Mouse (Mus musculus) adrenal gland, postnatal 10 days (tissue): ENCODE measurements around the gene Spns1. TPM values are rescaled to one million over a fixed set of nuclear protein-coding genes. Genes with fewer than 3 reads are reported as not detected.
A peak's percentile ranks its signal among the peaks of the same experiment; 100 is the strongest.
"Not testable (repeated sequence)": the region's sequence is repeated elsewhere in the genome, so short reads cannot be mapped to it uniquely, and the experiment has no call there.

ENCODE experiments used
- DNase-seq: peaks from one replicate; pipeline ENCODE4 v3.0.0; 2021; ENCODE audit warnings: mixed read lengths
- long read RNA-seq, 2 experiments: library from polyadenylated mRNA; stranded (forward); transcript quantifications; one replicate each; pipeline ENCODE4 v2.0.0; 2021
- total RNA-seq, 2 experiments: library from RNA; stranded (reverse); gene quantifications; 2 replicates each; pipeline ENCODE4 v1.2.3; 2021

Spns1 gene
- total RNA-seq, result 10 to 100 TPM; 36.6 to 43.9 TPM
- long read RNA-seq, experiment 1, transcript Spns1-201 (12 exons, 2,219 nt), result major isoform, 75 of 101 reads
- long read RNA-seq, experiment 1, partial matches to known transcripts, result 16 of 101 reads
- long read RNA-seq, experiment 1, other reads (novel, unspliced or antisense), result 10 of 101 reads
- long read RNA-seq, experiment 2, transcript Spns1-201 (12 exons, 2,219 nt), result major isoform, 33 of 53 reads
- long read RNA-seq, experiment 2, partial matches to known transcripts, result 7 of 53 reads
- long read RNA-seq, experiment 2, other reads (novel, unspliced or antisense), result 13 of 53 reads

DNA sequence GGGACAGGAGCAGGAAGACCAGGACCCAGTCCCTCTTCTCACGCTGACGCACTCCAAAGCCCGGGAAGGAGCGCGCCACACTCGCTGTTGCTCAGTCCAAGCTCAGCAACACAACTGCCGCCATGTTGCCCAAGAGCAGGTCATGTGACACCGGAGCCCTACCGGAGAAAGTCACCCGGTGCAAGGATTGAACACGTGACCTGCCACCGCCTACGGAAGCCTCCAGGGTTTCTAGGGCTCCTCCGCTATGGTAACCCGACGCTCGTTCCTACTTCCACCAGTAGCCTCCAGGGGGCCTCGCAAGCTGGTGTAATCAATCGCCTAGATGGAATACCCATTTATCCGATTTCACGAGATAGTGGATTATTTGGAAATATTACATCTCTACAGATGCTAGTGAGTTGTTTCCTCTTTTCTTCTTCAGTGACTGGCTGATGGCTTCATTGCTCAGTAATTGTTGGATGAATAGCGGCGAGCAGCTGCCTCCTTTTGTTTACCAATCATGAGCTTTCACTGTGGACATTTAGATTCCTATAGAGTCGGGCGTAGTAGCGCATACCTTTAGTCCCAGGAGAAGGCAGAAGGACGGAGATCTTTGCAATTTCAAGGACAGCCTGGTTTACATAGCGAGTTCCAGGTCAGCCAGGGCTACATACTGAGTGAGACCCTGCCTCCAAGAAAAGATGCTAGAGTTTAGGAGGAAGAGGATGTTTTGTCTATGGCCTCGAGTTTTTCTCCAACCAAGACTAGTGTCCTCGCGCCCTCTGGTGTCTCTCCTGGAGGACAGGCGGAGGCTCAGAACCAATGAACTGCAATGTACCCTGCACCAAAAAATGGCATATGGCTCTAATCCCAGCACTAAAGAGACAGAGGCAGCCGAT, at the start of gene Spns1:
Spns1 (minus strand) TSS at position 173 of the 881 bp plus-strand sequence.
- peak; percentile 98 for DNase-seq

- no peak for DNase-seq
These were observed 46.9 kb upstream of the Spns1 start for GRCm38 (mm10) chr7:126424161-126424560.

DNA sequence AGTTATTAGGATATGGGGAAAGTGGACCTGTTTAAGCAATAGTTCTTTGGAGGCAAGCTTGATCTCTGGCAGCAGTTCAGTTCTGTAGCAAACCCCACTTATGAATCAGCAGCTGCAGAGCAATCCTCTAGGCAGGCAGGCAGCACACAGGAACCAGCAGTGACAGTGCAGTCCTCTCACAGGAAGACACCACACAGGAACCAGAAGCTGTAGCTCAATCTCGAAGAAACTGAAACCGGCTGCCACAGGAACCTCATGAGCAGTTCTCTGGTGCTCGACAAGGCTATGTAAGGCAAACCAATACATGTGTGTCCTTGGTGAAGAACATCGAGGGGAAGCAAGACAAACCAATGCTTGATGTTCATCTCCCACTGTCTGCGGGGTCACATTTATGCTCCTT, 44.5 kb upstream of the Spns1 start:
- no peak for DNase-seq

- DNase-seq, result no peak
These were observed 41.2 kb upstream of the Spns1 start for GRCm38 (mm10) chr7:126418496-126418895.

- DNase-seq, result peak; percentile 25
These were observed 40.4 kb upstream of the Spns1 start for GRCm38 (mm10) chr7:126417606-126418005.

- no peak for DNase-seq
These were observed 39.8 kb upstream of the Spns1 start for GRCm38 (mm10) chr7:126417045-126417444.

- DNase-seq, result no peak
These were observed 39.4 kb upstream of the Spns1 start for GRCm38 (mm10) chr7:126416615-126417014.

DNA sequence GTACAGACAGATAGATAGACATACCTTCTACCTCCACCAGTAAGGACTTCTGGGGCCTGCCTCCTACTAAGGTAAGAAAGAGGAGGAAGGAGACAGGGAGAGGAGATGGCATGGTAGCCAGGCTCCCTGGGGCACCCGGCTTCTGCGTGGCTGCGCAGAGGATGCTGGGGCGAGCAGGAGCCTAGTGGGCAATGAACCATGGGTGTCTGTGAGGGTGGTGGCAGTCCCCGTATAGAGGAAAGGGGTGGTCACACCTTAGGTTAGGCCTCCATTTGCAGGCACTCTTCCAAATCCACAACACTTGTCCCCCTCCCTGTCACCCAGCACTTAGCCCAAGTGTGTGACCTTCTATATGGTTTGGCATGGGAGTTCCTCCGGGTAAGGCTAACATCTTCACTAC, 37.5 kb upstream of the Spns1 start, which contains the start of gene Cd19:
Cd19 (minus strand) TSS at position 165 of the 400 bp plus-strand sequence.
- DNase-seq, result no peak

- no peak for DNase-seq
These were observed 33.8 kb upstream of the Spns1 start for GRCm38 (mm10) chr7:126411061-126411460.

GRCm38 (mm10) chr7:126408686-126409085, 31.4 kb upstream of the Spns1 start:
- no peak for DNase-seq

DNA sequence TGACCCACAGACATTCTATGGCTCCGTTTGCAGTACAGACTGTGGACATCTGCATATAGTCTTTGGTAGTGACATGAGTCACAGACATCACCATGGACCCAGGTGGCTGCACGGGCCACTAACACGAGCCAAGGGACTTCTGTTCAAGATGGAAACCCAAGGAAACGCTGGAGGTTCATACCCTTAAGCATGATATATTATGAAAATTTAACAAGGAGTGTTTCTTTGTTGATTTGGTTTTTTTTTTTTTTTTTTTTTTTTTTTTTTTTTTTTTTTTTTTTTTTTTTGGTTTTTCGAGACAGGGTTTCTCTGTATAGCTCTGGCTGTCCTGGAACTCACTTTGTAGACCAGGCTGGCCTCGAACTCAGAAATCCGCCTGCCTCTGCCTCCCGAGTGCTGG, 25.3 kb upstream of the Spns1 start:
- not testable (repeated sequence) for DNase-seq

GRCm38 (mm10) chr7:126399548-126399947, 22.3 kb upstream of the Spns1 start:
- peak; percentile 90 for DNase-seq

- no peak for DNase-seq
These were observed 20.6 kb upstream of the Spns1 start for GRCm38 (mm10) chr7:126397822-126398221.

DNA sequence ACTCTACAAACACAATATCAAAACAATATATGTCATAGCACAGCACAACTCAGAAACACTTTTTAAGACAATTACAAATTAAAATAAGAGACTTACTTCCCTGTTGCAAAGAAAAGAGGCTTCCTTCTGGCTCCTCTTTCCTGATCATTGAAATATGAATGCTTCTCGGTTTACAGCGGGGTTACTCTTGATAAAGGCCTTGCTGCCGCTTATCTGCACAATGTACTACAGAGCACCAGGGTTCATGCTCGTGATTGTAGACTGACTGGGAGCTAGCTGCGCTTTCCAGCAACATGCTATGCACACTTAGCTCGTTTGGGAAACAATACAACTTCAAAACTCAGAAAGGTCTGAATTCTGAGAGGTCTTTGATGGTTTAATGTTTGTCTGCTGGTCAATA, 20.0 kb upstream of the Spns1 start:
- DNase-seq, result no peak

GRCm38 (mm10) chr7:126396298-126397119, 19.3 kb upstream of the Spns1 start, which contains the start of gene Nfatc2ip:
Gene Nfatc2ip, minus strand, starts transcription at chr7:126396737.
- DNase-seq, result peak; percentile 94

- DNase-seq, result not testable (repeated sequence)
These were observed 15.0 kb upstream of the Spns1 start for GRCm38 (mm10) chr7:126392086-126392884.

DNA sequence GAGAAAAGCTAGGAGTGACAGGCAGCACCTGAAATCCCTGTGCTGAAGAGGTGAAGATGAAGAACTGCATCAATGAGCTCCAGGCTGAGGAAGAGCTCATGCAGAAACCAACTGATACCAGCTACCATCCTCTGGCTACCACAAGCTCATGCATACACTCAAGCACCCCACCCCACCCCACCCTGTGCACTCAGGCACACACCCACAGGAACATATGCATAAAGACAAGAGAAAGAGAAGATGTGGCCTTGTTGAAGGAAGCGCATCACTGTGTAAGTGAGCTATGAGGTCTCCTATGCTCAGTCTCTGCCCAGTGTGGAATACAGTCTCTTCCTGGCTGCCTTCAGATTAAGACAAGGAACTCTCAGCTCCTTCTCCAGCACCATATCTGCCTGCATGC, 10.9 kb upstream of the Spns1 start:
- DNase-seq, result no peak

DNA sequence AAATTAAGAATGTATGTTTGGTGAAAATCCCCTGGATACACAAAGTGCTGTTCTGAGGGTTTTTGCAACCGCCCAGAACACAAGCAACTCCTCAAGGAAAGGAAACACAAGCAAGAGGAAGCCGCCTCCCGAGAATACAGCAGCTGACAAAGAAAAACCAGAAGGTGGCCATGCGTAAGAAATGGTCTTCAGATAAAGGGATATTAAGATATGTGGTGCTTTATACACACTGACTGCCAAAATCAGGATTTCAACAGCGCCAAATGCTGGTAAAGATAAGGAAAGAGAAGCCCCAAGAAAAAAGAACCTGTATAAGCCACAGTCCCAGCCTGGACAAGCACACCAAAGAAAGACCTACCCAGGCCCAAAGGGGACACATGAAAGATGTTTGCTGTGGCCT, 6.3 kb upstream of the Spns1 start:
- DNase-seq, result no peak

GRCm38 (mm10) chr7:126376903-126377277, 360 bp downstream of the Spns1 start:
- DNase-seq, result no peak

DNA sequence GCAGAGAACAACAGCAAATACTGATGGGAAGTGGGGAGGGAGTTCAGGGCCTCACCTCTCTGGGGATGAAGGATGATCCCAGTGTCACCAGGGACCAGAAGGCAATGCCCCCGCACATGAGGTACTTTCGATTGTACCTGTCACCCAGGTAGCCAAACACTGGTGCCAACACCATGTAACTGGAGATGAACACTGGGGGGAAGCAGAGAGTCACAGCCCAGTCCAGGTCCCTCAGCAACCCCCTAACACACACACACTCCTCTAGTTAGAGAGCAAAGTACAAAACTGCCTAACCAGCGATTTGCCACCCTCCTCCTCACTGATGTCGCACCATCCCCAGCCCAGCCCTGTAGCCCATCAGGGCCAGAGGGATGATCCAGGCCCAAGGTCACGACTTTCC, 2.2 kb downstream of the Spns1 start:
- no peak for DNase-seq

DNA sequence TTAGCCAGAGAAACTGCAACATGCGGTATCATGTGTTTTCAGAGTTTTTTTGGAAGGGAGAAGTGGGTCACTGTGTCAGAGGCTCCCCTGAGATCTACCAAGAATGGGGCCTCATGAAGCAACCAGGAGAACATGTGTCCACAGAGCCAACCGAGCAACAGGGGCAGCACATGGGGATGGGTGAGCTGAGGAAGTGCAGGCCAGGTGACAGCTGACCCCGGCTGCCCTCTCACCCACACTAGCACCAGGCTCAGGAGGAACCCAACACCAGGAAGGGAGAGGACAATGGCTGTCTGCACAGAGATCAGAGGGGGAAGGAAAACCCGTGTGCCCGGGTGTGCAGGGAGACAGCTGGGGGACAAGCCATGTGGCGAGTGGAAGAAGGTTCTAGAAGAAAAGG, 2.7 kb downstream of the Spns1 start:
- DNase-seq, result no peak

- DNase-seq, result no peak
These were observed 4.2 kb downstream of the Spns1 start for GRCm38 (mm10) chr7:126373007-126373406.
